Mouse (Mus musculus) lung, embryonic 14.5 days (tissue): ENCODE measurements at regions not wholly inside any gene's neighbourhood (a gene's known extent, or its start where the extent isn't known, plus 50 kb on each side); places are given as distances from the start of the nearest gene placed in this dataset.

Experiments
- ATAC-seq: fragments of 200-750 bp; cut with Nextera tagmentation; 2 replicates; pipeline ENCODE4 v1.8.0; 2017; ENCODE audit warnings: mild to moderate bottlenecking, moderate TSS enrichment, moderate library complexity; ENCODE audit not compliant: insufficient read depth
- DNase-seq: peaks from one replicate; pipeline ENCODE4 v3.0.0-alpha.2; 2015
- H3K27ac ChIP-seq: fragments of 300-500 bp; sonication (generic); 2 replicates; pipeline ENCODE4 v1.5.1; 2014; ENCODE audit warnings: low read depth, mild to moderate bottlenecking, moderate library complexity
- H3K27me3 ChIP-seq: fragments of 300-500 bp; sonication (generic); 2 replicates; pipeline ENCODE4 v1.6.1; 2014; ENCODE audit warnings: low read length, control low read depth; ENCODE audit not compliant: insufficient read depth
- H3K36me3 ChIP-seq: fragments of 300-500 bp; sonication (generic); 2 replicates; pipeline ENCODE4 v1.6.1; 2014; ENCODE audit warnings: control low read depth; ENCODE audit not compliant: insufficient read depth
- H3K4me1 ChIP-seq: fragments of 300-500 bp; sonication (generic); 2 replicates; pipeline ENCODE4 v1.6.1; 2014; ENCODE audit warnings: antibody characterized with exemption, control low read depth; ENCODE audit not compliant: insufficient read depth
- H3K4me2 ChIP-seq: fragments of 300-500 bp; sonication (generic); 2 replicates; pipeline ENCODE4 v1.6.1; 2014; ENCODE audit warnings: mild to moderate bottlenecking
- H3K4me3 ChIP-seq: fragments of 300-500 bp; sonication (generic); 2 replicates; pipeline ENCODE4 v1.5.1; 2014; ENCODE audit warnings: low read depth, low read length
- H3K9ac ChIP-seq: fragments of 300-500 bp; sonication (generic); 2 replicates; pipeline ENCODE4 v1.6.1; 2014
- H3K9me3 ChIP-seq: fragments of 300-500 bp; sonication (generic); 2 replicates; pipeline ENCODE4 v1.6.1; 2016; ENCODE audit warnings: low read depth, low read length, control low read depth
- CTCF ChIP-seq: IDR thresholded peaks from 2 replicates; pipeline ENCODE4 v1.5.1; 2016; ENCODE audit warnings: antibody characterized with exemption, low read depth
- WGBS: fragments of 180-500 bp; shearing (Covaris S2); extraction: QIAGEN DNeasy Blood & Tissue Kit; methylation state at CpG from one replicate; pipeline ENCODE4 v1.1.7; 2014; 5-methylcytosine and 5-hydroxymethylcytosine counted together

DNA sequence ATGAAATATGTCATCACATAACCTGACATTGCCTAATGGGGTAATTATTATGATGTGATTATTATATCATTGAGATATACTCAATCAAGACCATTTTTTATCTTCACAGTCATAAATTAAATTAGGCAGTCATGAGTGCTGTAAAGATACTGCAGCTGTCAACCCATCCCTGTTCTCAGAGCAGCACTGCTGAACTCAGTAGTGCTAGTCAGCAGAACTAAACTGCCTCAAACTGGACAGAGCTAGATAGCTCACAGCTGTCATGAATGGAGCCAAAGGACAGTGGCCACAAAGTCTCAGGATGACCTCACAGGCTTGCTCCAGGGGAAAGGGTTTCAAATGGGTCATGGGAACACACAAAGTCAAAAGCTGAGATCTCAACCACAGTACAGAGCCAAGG, 71.3 kb downstream of the Gm6760 start:
- no peaks in the 10 kb centered on the region for H3K4me1 ChIP-seq
- ATAC-seq: no peak
- H3K9ac ChIP-seq: no peak overlapping the region
- H3K4me3 ChIP-seq: no peak overlapping the region
- H3K36me3 ChIP-seq: no peaks in the 10 kb centered on the region
- no peak overlapping the region for H3K27ac ChIP-seq
- TF ChIP-seq CTCF: no peak
- H3K4me2 ChIP-seq: no peak overlapping the region
- DNase-seq: no peak
- H3K9me3 ChIP-seq: no peaks in the 10 kb centered on the region
- H3K27me3 ChIP-seq: no peaks in the 10 kb centered on the region

DNA sequence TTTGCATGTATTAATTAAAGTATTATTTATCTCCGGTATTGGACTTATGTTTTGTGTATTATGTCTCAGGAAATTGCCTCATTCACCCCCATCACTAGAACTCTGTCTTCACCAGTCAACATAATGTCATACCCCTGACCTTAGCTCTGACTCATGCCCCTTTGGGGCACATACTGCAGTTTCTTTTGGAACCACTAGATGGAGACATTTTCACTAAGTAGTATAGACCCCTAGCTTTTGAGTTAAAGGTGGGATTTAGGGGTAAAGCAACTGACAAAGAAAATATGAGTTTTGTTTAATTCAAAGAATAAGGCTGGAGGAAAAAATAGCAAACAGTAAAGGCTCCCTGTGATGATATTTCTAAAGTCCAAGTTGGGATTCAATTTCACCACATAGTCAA, 93.6 kb downstream of the Gm6760 start:
- no peak overlapping the region for H3K4me3 ChIP-seq
- TF ChIP-seq CTCF: peak; percentile 29; the same call in 1 of the 2 replicates
- no peak overlapping the region for H3K4me2 ChIP-seq
- H3K27me3 ChIP-seq: no peaks in the 10 kb centered on the region
- DNase-seq: peak; percentile 3
- no peak for ATAC-seq
- H3K4me1 ChIP-seq: no peaks in the 10 kb centered on the region
- H3K27ac ChIP-seq: no peak overlapping the region
- 15% methylated on average over 1 of the region's 1 CpGs for WGBS
- H3K36me3 ChIP-seq: no peaks in the 10 kb centered on the region
- H3K9me3 ChIP-seq: no peaks in the 10 kb centered on the region
- no peak overlapping the region for H3K9ac ChIP-seq

DNA sequence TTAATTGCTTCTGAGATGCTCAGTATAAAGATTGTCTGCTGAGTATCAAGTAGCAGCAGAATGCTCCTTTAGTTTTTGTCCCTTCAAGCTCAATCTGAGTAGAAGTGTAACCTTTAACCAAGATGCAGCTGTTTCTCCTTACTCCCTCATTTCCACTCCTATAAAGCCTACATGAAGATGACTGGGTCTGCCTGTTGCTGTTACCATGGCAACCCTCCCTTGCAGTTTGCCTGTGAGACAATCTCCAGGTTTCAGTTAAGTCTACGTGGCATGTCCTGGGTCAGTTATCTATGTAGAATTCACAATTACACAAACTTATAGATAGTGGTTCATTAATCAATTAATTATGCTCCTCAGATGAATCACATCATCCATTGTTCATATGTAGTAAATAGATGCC, 95.2 kb downstream of the Gm6760 start:
- Histone ChIP-seq H3K36me3 (no peaks in the 10 kb centered on the region), H3K4me2 (no peak overlapping the region), H3K4me1 (no peaks in the 10 kb centered on the region), H3K9ac (no peak overlapping the region), H3K4me3 (no peak overlapping the region), H3K9me3 (no peaks in the 10 kb centered on the region), H3K27me3 (no peaks in the 10 kb centered on the region), H3K27ac (no peak overlapping the region)
- no peak for DNase-seq
- no peak for TF ChIP-seq CTCF
- 38% methylated on average over 1 of the region's 1 CpGs for WGBS
- ATAC-seq: no peak
